Mouse (Mus musculus): Measurements from ENCODE around the gene Mical1.

DNA sequence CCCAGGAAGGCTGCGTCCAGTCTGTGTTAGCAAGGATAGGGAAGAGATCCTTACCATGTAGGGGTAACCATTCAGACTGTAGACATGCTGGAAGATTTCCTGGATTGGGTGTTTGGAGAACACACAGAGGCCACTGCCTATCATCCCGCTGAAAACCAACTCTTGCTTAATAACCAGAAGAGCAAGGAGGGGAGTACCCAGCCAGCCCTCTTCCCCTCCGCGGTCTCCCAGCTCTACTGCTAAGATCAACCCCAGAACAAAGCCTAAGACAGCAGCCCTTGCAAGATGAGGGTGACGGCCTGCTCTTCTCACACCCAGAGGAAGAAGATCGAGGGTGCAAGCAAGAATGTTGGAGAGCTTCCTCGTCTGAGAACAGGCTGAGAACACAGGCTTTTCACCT, 12.8 kb downstream of the Mical1 start:
- no peak for TF ChIP-seq POLR2A (IDR thresholded peaks at IDR 0.05; ENCODE audit: borderline replicate concordance, control insufficient read depth, low read depth, low read length)
- no peak for TF ChIP-seq CTCF (IDR thresholded peaks at IDR 0.05; ENCODE audit: control insufficient read depth, insufficient read depth, low read length)
